Mouse (Mus musculus) limb, embryonic 13.5 days (tissue): ENCODE measurements at regions not wholly inside any gene's neighbourhood (a gene's known extent, or its start where the extent isn't known, plus 50 kb on each side); places are given as distances from the start of the nearest gene placed in this dataset.

ENCODE experiments used
- ATAC-seq: fragments of 200-750 bp; cut with Nextera tagmentation; 2 replicates; pipeline ENCODE4 v1.8.0; 2017; ENCODE audit warnings: low read depth, moderate number of reproducible peaks, moderate TSS enrichment; ENCODE audit not compliant: low FRiP score
- H3K27ac ChIP-seq: fragments of 300-500 bp; sonication (generic); 2 replicates; pipeline ENCODE4 v1.5.1; 2015; ENCODE audit warnings: inconsistent platforms, mild to moderate bottlenecking, moderate library complexity
- H3K27me3 ChIP-seq: fragments of 300-500 bp; sonication (generic); 2 replicates; pipeline ENCODE4 v1.6.1; 2015; ENCODE audit warnings: mild to moderate bottlenecking, inconsistent platforms
- H3K36me3 ChIP-seq: fragments of 300-500 bp; sonication (generic); 2 replicates; pipeline ENCODE4 v1.6.1; 2015; ENCODE audit warnings: inconsistent platforms, mild to moderate bottlenecking, moderate library complexity
- H3K4me1 ChIP-seq: fragments of 300-500 bp; sonication (generic); 2 replicates; pipeline ENCODE4 v1.6.1; 2015; ENCODE audit warnings: inconsistent platforms
- H3K4me2 ChIP-seq: fragments of 300-500 bp; sonication (generic); replicated peaks from 2 replicates; pipeline ENCODE4 v1.6.1; 2015; ENCODE audit warnings: inconsistent platforms, mild to moderate bottlenecking, moderate library complexity
- H3K4me3 ChIP-seq: fragments of 300-500 bp; sonication (generic); 2 replicates; pipeline ENCODE4 v1.5.1; 2015; ENCODE audit warnings: moderate library complexity, mild to moderate bottlenecking, inconsistent platforms
- H3K9ac ChIP-seq: fragments of 300-500 bp; sonication (generic); 2 replicates; pipeline ENCODE4 v1.6.1; 2015; ENCODE audit warnings: mild to moderate bottlenecking, inconsistent platforms
- H3K9me3 ChIP-seq: fragments of 300-500 bp; sonication (generic); 2 replicates; pipeline ENCODE4 v1.6.1; 2016; ENCODE audit warnings: inconsistent platforms
- WGBS: fragments of 180-500 bp; shearing (Covaris S2); methylation state at CpG from one replicate; pipeline ENCODE4 v1.1.7; 2015; 5-methylcytosine and 5-hydroxymethylcytosine counted together

GRCm38 (mm10) chr3:121880355-121880754 is 65.3 kb upstream of the Abcd3 start:
- no peaks in the 10 kb centered on the region for H3K36me3 ChIP-seq
- H3K4me1 ChIP-seq, result no peaks in the 10 kb centered on the region
- no peak overlapping the region for H3K27ac ChIP-seq
- H3K27me3 ChIP-seq, result no peaks in the 10 kb centered on the region
- no peak for ATAC-seq
- no peak overlapping the region for H3K9ac ChIP-seq
- no peaks in the 10 kb centered on the region for H3K9me3 ChIP-seq
- 67% methylated on average over 8 of the region's 8 CpGs for WGBS
- H3K4me3 ChIP-seq, result no peak overlapping the region
- H3K4me2 ChIP-seq, result no peak overlapping the region

GRCm38 (mm10) chr3:121875072-121875471 is 60.0 kb upstream of the Abcd3 start:
- H3K4me2 ChIP-seq, result no peak overlapping the region
- H3K27me3 ChIP-seq, result no peaks in the 10 kb centered on the region
- no peak for ATAC-seq
- no peaks in the 10 kb centered on the region for H3K4me1 ChIP-seq
- no peak overlapping the region for H3K9ac ChIP-seq
- no peaks in the 10 kb centered on the region for H3K36me3 ChIP-seq
- H3K27ac ChIP-seq, result no peak overlapping the region
- H3K9me3 ChIP-seq, result no peaks in the 10 kb centered on the region
- H3K4me3 ChIP-seq, result no peak overlapping the region
- WGBS, result 80% methylated on average over 4 of the region's 4 CpGs

GRCm38 (mm10) chr3:121874576-121874975 is 59.5 kb upstream of the Abcd3 start:
- H3K27me3 ChIP-seq, result no peaks in the 10 kb centered on the region
- H3K36me3 ChIP-seq, result no peaks in the 10 kb centered on the region
- H3K4me3 ChIP-seq, result no peak overlapping the region
- H3K27ac ChIP-seq, result no peak overlapping the region
- H3K4me1 ChIP-seq, result no peaks in the 10 kb centered on the region
- H3K9ac ChIP-seq, result no peak overlapping the region
- no peak overlapping the region for H3K4me2 ChIP-seq
- H3K9me3 ChIP-seq, result no peaks in the 10 kb centered on the region
- no peak for ATAC-seq
- WGBS, result 88% methylated on average over 1 of the region's 1 CpGs

- H3K36me3 ChIP-seq, result no peaks in the 10 kb centered on the region
- WGBS, result 89% methylated on average over 2 of the region's 2 CpGs
- H3K4me2 ChIP-seq, result no peak overlapping the region
- H3K9ac ChIP-seq, result no peak overlapping the region
- no peak overlapping the region for H3K27ac ChIP-seq
- H3K4me1 ChIP-seq, result no peaks in the 10 kb centered on the region
- H3K4me3 ChIP-seq, result no peak overlapping the region
- ATAC-seq, result no peak
- no peaks in the 10 kb centered on the region for H3K9me3 ChIP-seq
- H3K27me3 ChIP-seq, result no peaks in the 10 kb centered on the region
Observed at GRCm38 (mm10) chr3:121873572-121873971, 58.5 kb upstream of the Abcd3 start.

- WGBS, result 86% methylated on average over 3 of the region's 3 CpGs
- H3K27ac ChIP-seq, result no peak overlapping the region
- no peaks in the 10 kb centered on the region for H3K9me3 ChIP-seq
- no peaks in the 10 kb centered on the region for H3K36me3 ChIP-seq
- ATAC-seq, result no peak
- H3K4me2 ChIP-seq, result no peak overlapping the region
- no peaks in the 10 kb centered on the region for H3K4me1 ChIP-seq
- no peak overlapping the region for H3K4me3 ChIP-seq
- no peaks in the 10 kb centered on the region for H3K27me3 ChIP-seq
- no peak overlapping the region for H3K9ac ChIP-seq
Observed at GRCm38 (mm10) chr3:121872685-121873084, 57.6 kb upstream of the Abcd3 start.

GRCm38 (mm10) chr3:121871795-121872194 is 56.7 kb upstream of the Abcd3 start:
- no peak for ATAC-seq
- no peaks in the 10 kb centered on the region for H3K36me3 ChIP-seq
- H3K9me3 ChIP-seq, result no peaks in the 10 kb centered on the region
- no peak overlapping the region for H3K4me3 ChIP-seq
- H3K27ac ChIP-seq, result no peak overlapping the region
- no peaks in the 10 kb centered on the region for H3K27me3 ChIP-seq
- no peak overlapping the region for H3K9ac ChIP-seq
- H3K4me1 ChIP-seq, result no peaks in the 10 kb centered on the region
- H3K4me2 ChIP-seq, result no peak overlapping the region
- WGBS, result 82% methylated on average over 4 of the region's 4 CpGs

- 75% methylated on average over 6 of the region's 6 CpGs for WGBS
- Histone ChIP-seq H3K27ac (no peak overlapping the region), H3K4me1 (no peaks in the 10 kb centered on the region), H3K36me3 (no peaks in the 10 kb centered on the region), H3K4me3 (no peak overlapping the region), H3K9me3 (no peaks in the 10 kb centered on the region), H3K4me2 (no peak overlapping the region), H3K27me3 (no peaks in the 10 kb centered on the region), H3K9ac (no peak overlapping the region)
- no peak for ATAC-seq
Observed at GRCm38 (mm10) chr3:121870726-121871125, 55.6 kb upstream of the Abcd3 start.

- Histone ChIP-seq H3K9me3 (no peaks in the 10 kb centered on the region), H3K27ac (no peak overlapping the region), H3K4me3 (no peak overlapping the region), H3K27me3 (no peaks in the 10 kb centered on the region), H3K4me1 (0 out of 2 replicates have a peak, but pooled peaks cover 1% of the 10 kb centered on the region), H3K4me2 (no peak overlapping the region), H3K9ac (no peak overlapping the region), H3K36me3 (no peaks in the 10 kb centered on the region)
- no peak for ATAC-seq
- 55% methylated on average over 4 of the region's 4 CpGs for WGBS
Observed at GRCm38 (mm10) chr3:121869694-121870093, 54.6 kb upstream of the Abcd3 start.

GRCm38 (mm10) chr3:121867301-121867700 is 52.2 kb upstream of the Abcd3 start:
- no peak for ATAC-seq
- Histone ChIP-seq H3K9ac (no peak overlapping the region), H3K27ac (no peak overlapping the region), H3K27me3 (no peaks in the 10 kb centered on the region), H3K4me2 (no peak overlapping the region), H3K36me3 (no peaks in the 10 kb centered on the region), H3K9me3 (no peaks in the 10 kb centered on the region), H3K4me1 (0 out of 2 replicates have a peak, but pooled peaks cover 4% of the 10 kb centered on the region), H3K4me3 (no peak overlapping the region)
- 68% methylated on average over 5 of the region's 5 CpGs for WGBS

- no peak overlapping the region for H3K9ac ChIP-seq
- H3K4me1 ChIP-seq, result 0 out of 2 replicates have a peak, but pooled peaks cover 4% of the 10 kb centered on the region
- 30% methylated on average over 8 of the region's 8 CpGs for WGBS
- H3K27ac ChIP-seq, result no peak overlapping the region
- H3K36me3 ChIP-seq, result no peaks in the 10 kb centered on the region
- H3K4me3 ChIP-seq, result no peak overlapping the region
- no peak for ATAC-seq
- no peaks in the 10 kb centered on the region for H3K9me3 ChIP-seq
- no peak overlapping the region for H3K4me2 ChIP-seq
- H3K27me3 ChIP-seq, result no peaks in the 10 kb centered on the region
Observed at GRCm38 (mm10) chr3:121864734-121865445, 49.8 kb upstream of the Abcd3 start.
